Mouse (Mus musculus) brown adipose tissue, adult 24 weeks (tissue): Measurements from ENCODE around the gene Sppl2c. TPM values are rescaled to one million over a fixed set of nuclear protein-coding genes. Genes with fewer than 3 reads are reported as not detected.
"Not testable (repeated sequence)": the region's sequence is repeated elsewhere in the genome, so short reads cannot be mapped to it uniquely, and the experiment has no call there.

Experiments
- H3K27ac ChIP-seq: fragments of 200-500 bp; replicated peaks from 2 replicates; pipeline ENCODE4 v1.5.1; 2012; ENCODE audit warnings: low read depth, mild to moderate bottlenecking, low read length
- H3K4me1 ChIP-seq: fragments of 200-500 bp; 2 replicates; pipeline ENCODE4 v1.6.1; 2012; ENCODE audit warnings: low read length, mixed read lengths; ENCODE audit not compliant: control insufficient read depth, insufficient read depth, insufficient read length
- H3K4me3 ChIP-seq: fragments of 200-500 bp; 2 replicates; pipeline ENCODE4 v1.5.1; 2012; ENCODE audit warnings: low read depth, mild to moderate bottlenecking, low read length, moderate library complexity; ENCODE audit not compliant: insufficient read depth
- polyA plus RNA-seq: library from polyadenylated mRNA; stranded (reverse); fragments of >200 nt; gene quantifications from 2 replicates; pipeline ENCODE4 v1.2.4, GENCODE M21; 2012; ENCODE audit not compliant: missing spikeins, insufficient read depth, insufficient read length

Sppl2c gene
- polyA plus RNA-seq, 1 experiment, result not detected

DNA sequence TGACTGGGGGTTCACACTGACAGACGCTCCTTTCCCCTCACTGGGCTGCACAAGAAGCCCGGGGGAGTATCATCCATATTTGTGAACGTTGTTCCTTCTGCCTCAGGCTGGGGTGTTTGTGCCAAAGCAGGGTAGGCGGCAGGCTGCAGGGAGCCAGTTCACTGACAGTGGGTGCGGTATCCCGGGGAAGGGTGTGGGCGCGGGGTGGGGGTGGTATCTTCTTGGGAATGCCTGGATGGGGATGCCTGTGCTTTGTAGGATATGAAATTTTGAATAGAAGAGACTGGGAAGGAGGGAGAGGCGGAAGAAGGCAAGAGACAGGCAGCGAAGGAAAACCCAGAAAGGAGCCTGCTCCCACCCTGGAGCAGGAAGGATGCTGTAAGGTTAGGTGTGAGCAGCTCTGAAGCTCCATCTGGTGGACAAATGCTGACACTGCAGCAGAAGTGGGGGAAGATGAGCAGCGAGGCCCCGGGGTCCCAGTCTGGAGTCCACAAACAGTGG lies 14.8 kb upstream of the Sppl2c start:
- no peaks in the 10 kb centered on the region for H3K4me1 ChIP-seq
- H3K27ac ChIP-seq, result no peak overlapping the region
- H3K4me3 ChIP-seq, result no peak overlapping the region

- no peak overlapping the region for H3K4me3 ChIP-seq
- H3K4me1 ChIP-seq, result no peaks in the 10 kb centered on the region
Observed at GRCm38 (mm10) chr11:104178893-104179292, 7.2 kb upstream of the Sppl2c start.

DNA sequence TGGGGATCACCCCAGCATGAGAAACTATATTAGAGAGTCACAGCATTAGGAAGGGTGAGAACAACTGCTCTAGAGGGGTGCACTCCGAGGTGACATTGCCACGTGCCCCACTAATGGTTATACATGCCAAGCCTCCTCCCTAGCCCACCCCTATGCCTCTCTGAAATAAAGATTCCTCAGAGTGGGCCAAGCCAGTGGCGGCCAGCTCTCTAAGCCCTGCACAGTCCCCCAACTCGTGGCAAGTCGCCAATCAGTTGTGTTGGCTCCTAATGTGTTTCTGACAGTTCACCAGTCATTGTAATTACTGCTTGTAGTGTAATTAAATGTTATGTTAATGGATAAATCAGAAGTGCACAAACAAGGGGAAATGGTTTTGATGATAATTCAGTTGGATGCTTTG lies 6.3 kb upstream of the Sppl2c start:
- no peaks in the 10 kb centered on the region for H3K4me1 ChIP-seq
- no peak overlapping the region for H3K4me3 ChIP-seq
- H3K27ac ChIP-seq, result no peak overlapping the region

More at GRCm38 (mm10) chr11:104178893-104179292, 7.2 kb upstream of the Sppl2c start:
- H3K27ac ChIP-seq, result no peak overlapping the region

DNA sequence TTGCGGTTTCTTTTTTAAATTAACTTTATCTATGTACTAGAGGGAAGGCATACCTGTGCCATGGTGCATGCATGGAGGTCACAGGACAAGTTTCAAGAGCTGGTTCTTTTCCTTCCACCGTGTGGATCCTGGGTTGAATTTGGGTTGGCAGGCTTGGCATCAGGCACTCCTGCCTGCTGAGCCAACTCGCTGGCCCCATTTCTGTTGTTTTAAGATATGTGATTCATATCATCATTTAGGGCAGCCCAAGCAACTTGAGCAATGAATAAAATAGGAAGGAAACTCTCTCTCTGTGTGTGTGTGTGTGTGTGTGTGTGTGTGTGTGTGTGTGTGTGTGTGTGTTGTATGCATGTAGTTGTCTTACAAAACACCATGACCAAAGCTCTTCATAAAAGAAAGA lies 4.0 kb upstream of the Sppl2c start:
- Histone ChIP-seq H3K4me1 (no peaks in the 10 kb centered on the region), H3K27ac (no peak overlapping the region), H3K4me3 (no peak overlapping the region)

GRCm38 (mm10) chr11:104186837-104187150 lies 667 bp downstream of the Sppl2c start:
- Histone ChIP-seq H3K27ac (no peak overlapping the region), H3K4me3 (no peak overlapping the region), H3K4me1 (no peaks in the 10 kb centered on the region)

GRCm38 (mm10) chr11:104187766-104188165 lies 1.6 kb downstream of the Sppl2c start:
- Histone ChIP-seq H3K4me3 (no peak overlapping the region), H3K27ac (no peak overlapping the region), H3K4me1 (no peaks in the 10 kb centered on the region)

- Histone ChIP-seq H3K27ac (no peak overlapping the region), H3K4me3 (no peak overlapping the region), H3K4me1 (no peaks in the 10 kb centered on the region)
Observed at GRCm38 (mm10) chr11:104190008-104190407, 3.9 kb downstream of the Sppl2c start.

GRCm38 (mm10) chr11:104195382-104195781 lies 9.3 kb downstream of the Sppl2c start:
- Histone ChIP-seq H3K4me3 (no peak overlapping the region), H3K4me1 (no peaks in the 10 kb centered on the region), H3K27ac (no peak overlapping the region)

GRCm38 (mm10) chr11:104195791-104196190 lies 9.7 kb downstream of the Sppl2c start:
- Histone ChIP-seq H3K4me1 (no peaks in the 10 kb centered on the region), H3K27ac (no peak overlapping the region), H3K4me3 (no peak overlapping the region)

DNA sequence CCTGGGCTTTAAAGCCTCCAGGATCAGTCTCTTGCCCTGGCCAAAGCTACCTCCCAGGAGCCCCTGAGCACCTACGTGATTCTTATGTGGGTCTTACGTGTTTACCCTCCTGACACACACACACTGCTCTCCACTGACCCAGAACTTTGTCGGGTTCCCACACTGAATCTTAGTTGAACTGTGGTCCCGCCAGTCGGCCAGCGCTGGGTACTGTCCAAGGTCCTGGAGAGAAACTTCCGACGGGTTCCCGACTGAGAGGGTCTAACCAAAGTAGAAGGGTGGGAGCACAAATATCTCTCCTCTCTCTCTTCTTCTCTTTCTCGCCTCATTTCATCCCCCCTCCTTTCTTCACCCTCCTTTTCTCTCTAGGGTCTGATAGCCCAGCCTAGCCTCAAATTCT lies 11.7 kb downstream of the Sppl2c start:
- H3K4me3 ChIP-seq, result no peak overlapping the region
- H3K4me1 ChIP-seq, result no peaks in the 10 kb centered on the region
- H3K27ac ChIP-seq, result no peak overlapping the region

DNA sequence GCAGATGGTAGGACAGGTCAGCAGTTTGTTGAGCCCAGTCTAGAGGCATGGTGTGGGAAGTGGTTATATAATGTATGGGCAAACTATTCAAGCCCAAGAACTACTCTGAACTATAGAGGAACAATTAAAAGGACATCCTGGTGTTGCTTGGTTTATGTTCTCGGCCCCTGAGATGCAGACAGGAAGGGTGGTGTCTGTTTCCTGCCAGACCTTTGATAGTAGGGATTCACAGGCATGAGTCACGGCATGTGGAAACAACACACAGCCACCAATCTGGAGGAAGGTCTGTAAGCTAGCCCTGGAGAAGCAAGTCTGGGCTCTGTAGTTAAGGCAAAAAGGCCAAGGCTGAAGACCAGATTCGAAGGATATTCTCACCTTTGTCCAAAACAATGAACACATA lies 17.1 kb downstream of the Sppl2c start:
- Histone ChIP-seq H3K4me3 (no peak overlapping the region), H3K27ac (no peak overlapping the region), H3K4me1 (no peaks in the 10 kb centered on the region)

- Histone ChIP-seq H3K4me1 (no peaks in the 10 kb centered on the region), H3K4me3 (no peak overlapping the region), H3K27ac (no peak overlapping the region)
Observed at GRCm38 (mm10) chr11:104206573-104206972, 20.4 kb downstream of the Sppl2c start.

DNA sequence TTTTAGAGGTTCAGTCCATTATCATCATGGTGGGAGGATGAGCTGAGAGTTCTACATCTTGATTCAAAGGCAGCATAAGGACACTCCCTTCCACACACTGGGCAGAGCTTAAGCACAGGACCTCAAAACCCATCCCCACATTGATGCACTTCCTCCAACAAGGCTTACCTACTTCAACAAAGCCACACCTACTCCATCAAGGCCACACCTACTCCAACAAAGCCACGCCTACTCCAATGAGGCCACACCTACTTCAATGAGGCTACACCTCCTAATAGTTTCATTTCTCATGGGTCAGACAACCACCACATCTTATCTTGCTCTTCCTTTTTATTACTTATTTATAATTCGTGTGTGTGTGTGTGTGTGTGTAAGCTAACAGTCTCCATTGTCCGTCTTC lies 22.9 kb downstream of the Sppl2c start:
- Histone ChIP-seq H3K4me3 (no peak overlapping the region), H3K27ac (no peak overlapping the region), H3K4me1 (no peaks in the 10 kb centered on the region)

DNA sequence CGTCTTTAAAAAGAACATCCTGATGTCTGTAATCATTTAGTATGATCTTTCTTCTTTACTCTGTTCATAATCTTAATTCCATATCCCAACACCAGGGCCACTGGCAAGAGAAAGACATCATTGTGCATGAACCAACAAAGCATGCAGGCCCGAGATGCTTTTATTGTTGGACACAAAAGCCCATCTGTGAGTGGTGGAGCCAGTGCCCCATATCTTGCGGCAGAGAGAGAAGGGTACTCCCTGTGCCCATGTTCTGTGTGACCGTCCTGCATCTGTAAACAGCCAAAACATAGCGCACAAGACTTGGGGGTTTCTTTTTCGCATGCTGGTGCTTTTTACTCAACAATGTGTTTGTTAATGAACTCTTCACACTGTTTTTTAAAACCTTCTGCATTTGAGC lies 25.1 kb downstream of the Sppl2c start:
- no peak overlapping the region for H3K4me3 ChIP-seq
- H3K27ac ChIP-seq, result no peak overlapping the region
- H3K4me1 ChIP-seq, result no peaks in the 10 kb centered on the region

DNA sequence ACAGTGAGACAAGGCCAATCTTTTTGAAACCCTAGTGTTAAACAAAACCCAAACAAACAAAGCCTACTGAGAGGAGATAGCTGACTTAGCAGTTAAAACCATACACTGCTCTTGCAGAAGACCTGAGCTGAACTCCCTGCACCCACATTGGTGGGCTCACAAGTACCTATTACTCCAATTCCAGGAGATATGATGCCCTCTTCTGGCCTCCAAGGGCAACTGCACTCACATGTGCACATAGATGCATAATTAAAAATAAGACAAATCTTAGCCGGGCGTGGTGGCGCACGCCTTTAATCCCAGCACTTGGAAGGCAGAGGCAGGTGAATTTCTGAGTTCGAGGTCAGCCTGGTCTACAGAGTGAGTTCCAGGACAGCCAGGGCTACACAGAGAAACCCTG lies 28.0 kb downstream of the Sppl2c start:
- H3K4me1 ChIP-seq, H3K27ac ChIP-seq, H3K4me3 ChIP-seq: not testable (repeated sequence)

DNA sequence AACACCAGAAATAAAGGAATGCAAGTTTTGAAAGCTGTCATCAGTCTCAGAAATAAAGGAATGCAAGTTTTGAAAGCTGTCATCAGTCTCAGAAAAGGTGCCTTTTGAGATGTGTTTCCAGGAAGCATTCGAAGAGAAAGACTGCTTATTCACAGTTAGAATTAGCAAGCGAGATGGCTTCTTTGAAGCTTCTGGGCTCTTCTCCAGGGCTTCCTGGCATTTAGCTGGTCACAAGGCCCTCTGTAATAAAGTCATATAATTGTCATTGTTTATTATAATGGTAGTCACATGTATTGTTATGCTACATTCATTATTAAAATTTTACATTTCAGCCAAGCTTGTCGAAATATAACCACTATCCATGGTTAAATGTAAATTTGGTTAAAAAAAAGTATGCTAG lies 31.9 kb downstream of the Sppl2c start:
- Histone ChIP-seq H3K4me1 (no peaks in the 10 kb centered on the region), H3K4me3 (no peak overlapping the region), H3K27ac (no peak overlapping the region)

- no peak overlapping the region for H3K27ac ChIP-seq
- no peaks in the 10 kb centered on the region for H3K4me1 ChIP-seq
- H3K4me3 ChIP-seq, result no peak overlapping the region
Observed at GRCm38 (mm10) chr11:104220291-104220690, 34.2 kb downstream of the Sppl2c start.
